Mouse (Mus musculus) lung, embryonic 14.5 days (tissue): Measurements from ENCODE around the gene Tbcd. TPM values are rescaled to one million over a fixed set of nuclear protein-coding genes. Genes with fewer than 3 reads are reported as not detected.
A peak's percentile ranks its signal among the peaks of the same experiment; 100 is the strongest.

Experiments used
- ATAC-seq: fragments of 200-750 bp; cut with Nextera tagmentation; 2 replicates; pipeline ENCODE4 v1.8.0; 2017; ENCODE audit warnings: mild to moderate bottlenecking, moderate TSS enrichment, moderate library complexity; ENCODE audit not compliant: insufficient read depth
- DNase-seq: peaks from one replicate; pipeline ENCODE4 v3.0.0-alpha.2; 2015
- H3K27ac ChIP-seq: fragments of 300-500 bp; sonication (generic); 2 replicates; pipeline ENCODE4 v1.5.1; 2014; ENCODE audit warnings: low read depth, mild to moderate bottlenecking, moderate library complexity
- H3K27me3 ChIP-seq: fragments of 300-500 bp; sonication (generic); 2 replicates; pipeline ENCODE4 v1.6.1; 2014; ENCODE audit warnings: low read length, control low read depth; ENCODE audit not compliant: insufficient read depth
- H3K36me3 ChIP-seq: fragments of 300-500 bp; sonication (generic); 2 replicates; pipeline ENCODE4 v1.6.1; 2014; ENCODE audit warnings: control low read depth; ENCODE audit not compliant: insufficient read depth
- H3K4me1 ChIP-seq: fragments of 300-500 bp; sonication (generic); 2 replicates; pipeline ENCODE4 v1.6.1; 2014; ENCODE audit warnings: antibody characterized with exemption, control low read depth; ENCODE audit not compliant: insufficient read depth
- H3K4me2 ChIP-seq: fragments of 300-500 bp; sonication (generic); 2 replicates; pipeline ENCODE4 v1.6.1; 2014; ENCODE audit warnings: mild to moderate bottlenecking
- H3K4me3 ChIP-seq: fragments of 300-500 bp; sonication (generic); 2 replicates; pipeline ENCODE4 v1.5.1; 2014; ENCODE audit warnings: low read depth, low read length
- H3K9ac ChIP-seq: fragments of 300-500 bp; sonication (generic); 2 replicates; pipeline ENCODE4 v1.6.1; 2014
- H3K9me3 ChIP-seq: fragments of 300-500 bp; sonication (generic); 2 replicates; pipeline ENCODE4 v1.6.1; 2016; ENCODE audit warnings: low read depth, low read length, control low read depth
- CTCF ChIP-seq: IDR thresholded peaks from 2 replicates; pipeline ENCODE4 v1.5.1; 2016; ENCODE audit warnings: antibody characterized with exemption, low read depth
- WGBS: fragments of 180-500 bp; shearing (Covaris S2); extraction: QIAGEN DNeasy Blood & Tissue Kit; methylation state at CpG from one replicate; pipeline ENCODE4 v1.1.7; 2014; 5-methylcytosine and 5-hydroxymethylcytosine counted together
- polyA plus RNA-seq: library from polyadenylated mRNA; unstranded; fragments of >200 nt; fragmentation: Nextera tagmentation; extraction: Ambion mirVana; gene quantifications from 2 replicates; pipeline ENCODE4 v1.2.1, GENCODE M21; 2014

Gene Tbcd
- polyA plus RNA-seq, 1 experiment from 2014 or later = 41.3 TPM

DNA sequence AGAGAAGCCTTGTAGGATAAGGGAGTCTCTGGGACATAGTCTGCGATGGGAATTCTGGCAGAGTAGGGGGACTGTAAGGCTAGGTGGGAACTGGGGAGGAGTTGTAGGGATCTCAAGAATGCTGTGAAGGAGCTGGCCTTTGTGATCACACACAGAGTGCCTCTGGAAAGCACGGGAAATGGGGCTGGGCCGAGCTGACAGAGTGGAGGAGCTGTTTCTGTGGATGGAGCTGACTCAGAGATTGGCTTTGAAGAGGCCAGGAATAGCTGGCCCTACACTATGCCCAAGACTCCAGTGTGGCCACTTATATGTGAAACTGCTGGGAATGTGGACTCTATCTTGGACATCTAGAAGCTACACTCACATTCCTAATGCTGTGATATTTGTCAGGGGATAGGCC, 84.8 kb downstream of the Tbcd start:
- no peaks in the 10 kb centered on the region for H3K9me3 ChIP-seq
- no peak overlapping the region for H3K27ac ChIP-seq
- ATAC-seq (no peak), DNase-seq (no peak)
- WGBS = 21% methylated on average over 3 of the region's 3 CpGs
- TF ChIP-seq CTCF = no peak
- H3K27me3 ChIP-seq = no peaks in the 10 kb centered on the region
- H3K4me1 ChIP-seq = 0 out of 2 replicates have a peak, but pooled peaks cover 3% of the 10 kb centered on the region
- H3K4me2 ChIP-seq = no peak overlapping the region
- H3K36me3 ChIP-seq = no peaks in the 10 kb centered on the region
- H3K4me3 ChIP-seq = no peak overlapping the region
- no peak overlapping the region for H3K9ac ChIP-seq

DNA sequence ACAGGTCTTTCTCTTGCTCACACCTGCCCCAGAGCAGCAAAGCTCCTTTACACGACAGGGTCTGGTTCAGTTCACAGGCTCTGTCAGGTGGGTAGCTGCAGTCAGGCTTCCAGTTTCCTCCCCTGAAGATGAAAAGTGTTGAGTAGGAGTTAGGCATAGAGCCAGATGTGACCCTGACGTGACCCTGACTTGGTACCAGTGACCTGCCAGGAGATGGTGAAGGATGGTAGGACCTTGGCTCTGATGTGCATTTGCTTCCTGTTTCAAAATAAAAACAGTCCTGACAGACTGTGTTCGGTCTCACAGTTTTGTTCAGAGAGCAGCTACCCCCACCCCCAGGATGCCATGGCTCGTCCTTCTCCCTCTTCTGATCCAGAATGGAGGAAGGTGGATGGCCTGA, 90.7 kb downstream of the Tbcd start:
- H3K27ac ChIP-seq = no peak overlapping the region
- DNase-seq (no peak), ATAC-seq (no peak)
- H3K27me3 ChIP-seq = no peaks in the 10 kb centered on the region
- H3K4me3 ChIP-seq = no peak overlapping the region
- H3K4me1 ChIP-seq = 0 out of 2 replicates have a peak, but pooled peaks cover 7% of the 10 kb centered on the region
- H3K4me2 ChIP-seq = no peak overlapping the region
- 76% methylated on average over 4 of the region's 4 CpGs for WGBS
- H3K9ac ChIP-seq = no peak overlapping the region
- no peak for TF ChIP-seq CTCF
- H3K36me3 ChIP-seq = no peaks in the 10 kb centered on the region
- H3K9me3 ChIP-seq = no peaks in the 10 kb centered on the region

DNA sequence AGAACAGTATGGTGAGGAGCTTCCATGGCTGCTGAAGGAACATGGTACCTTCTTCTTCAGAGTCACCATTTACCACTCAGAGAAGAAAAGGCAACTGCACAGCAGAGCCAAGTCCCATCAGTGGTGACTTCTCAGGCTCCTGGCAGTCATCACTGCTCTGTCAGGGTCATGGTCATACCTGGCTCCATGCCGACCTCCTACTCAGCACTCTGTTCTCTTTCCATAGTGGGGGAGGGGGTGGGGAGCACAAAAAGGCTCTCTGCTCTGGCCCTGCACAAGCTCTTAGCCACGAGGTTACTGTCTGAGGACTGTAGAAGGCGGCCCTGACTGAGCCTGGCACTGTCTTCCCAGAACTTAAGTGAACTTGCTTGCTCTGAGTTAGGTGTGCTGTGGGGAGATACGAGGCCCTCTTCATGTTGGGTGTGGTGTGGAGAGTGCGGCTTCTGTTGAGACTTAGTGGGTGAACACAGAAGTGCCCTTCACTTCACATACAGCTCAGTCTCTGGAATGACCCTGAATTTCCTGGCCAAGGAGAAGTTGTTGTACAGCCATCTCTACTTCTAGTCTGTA, 91.6 kb downstream of the Tbcd start:
- Histone ChIP-seq H3K9me3 (no peaks in the 10 kb centered on the region), H3K4me2 (no peak overlapping the region), H3K4me1 (0 out of 2 replicates have a peak, but pooled peaks cover 7% of the 10 kb centered on the region), H3K27ac (peak overlapping the region; percentile 71), H3K36me3 (no peaks in the 10 kb centered on the region), H3K9ac (no peak overlapping the region), H3K27me3 (no peaks in the 10 kb centered on the region), H3K4me3 (no peak overlapping the region)
- no peak for DNase-seq
- no peak for TF ChIP-seq CTCF
- ATAC-seq = peak; percentile 33
- WGBS = 68% methylated on average over 5 of the region's 5 CpGs

DNA sequence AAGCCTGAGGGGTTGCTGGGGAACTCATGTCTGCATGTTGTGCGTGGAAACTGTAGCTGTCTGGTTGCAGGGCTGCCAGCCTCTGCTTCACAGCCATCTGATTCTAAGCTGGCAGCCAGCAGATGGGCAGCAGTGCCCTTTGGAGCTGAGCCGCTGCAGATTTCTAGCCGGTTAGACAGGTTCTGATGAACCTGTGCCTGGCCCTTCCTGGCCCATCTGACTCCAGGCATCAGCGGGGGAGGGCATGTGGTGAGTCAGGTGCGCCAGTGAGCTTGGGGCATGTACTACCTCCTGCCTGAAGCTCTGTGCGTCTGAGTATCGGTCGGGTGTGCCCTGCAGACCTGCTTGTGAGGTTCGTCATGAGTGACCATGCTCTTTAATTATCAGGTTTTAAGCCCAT, 92.2 kb downstream of the Tbcd start:
- Histone ChIP-seq H3K27ac (peak overlapping the region; percentile 71), H3K9ac (no peak overlapping the region), H3K9me3 (no peaks in the 10 kb centered on the region), H3K36me3 (no peaks in the 10 kb centered on the region), H3K4me2 (no peak overlapping the region), H3K4me1 (peaks cover 7% of the 10 kb centered on the region; the same call in 1 of the 2 replicates), H3K27me3 (no peaks in the 10 kb centered on the region), H3K4me3 (no peak overlapping the region)
- TF ChIP-seq CTCF = no peak
- peak; percentile 73 for ATAC-seq
- DNase-seq = peak; percentile 66
- WGBS = 67% methylated on average over 9 of the region's 9 CpGs

DNA sequence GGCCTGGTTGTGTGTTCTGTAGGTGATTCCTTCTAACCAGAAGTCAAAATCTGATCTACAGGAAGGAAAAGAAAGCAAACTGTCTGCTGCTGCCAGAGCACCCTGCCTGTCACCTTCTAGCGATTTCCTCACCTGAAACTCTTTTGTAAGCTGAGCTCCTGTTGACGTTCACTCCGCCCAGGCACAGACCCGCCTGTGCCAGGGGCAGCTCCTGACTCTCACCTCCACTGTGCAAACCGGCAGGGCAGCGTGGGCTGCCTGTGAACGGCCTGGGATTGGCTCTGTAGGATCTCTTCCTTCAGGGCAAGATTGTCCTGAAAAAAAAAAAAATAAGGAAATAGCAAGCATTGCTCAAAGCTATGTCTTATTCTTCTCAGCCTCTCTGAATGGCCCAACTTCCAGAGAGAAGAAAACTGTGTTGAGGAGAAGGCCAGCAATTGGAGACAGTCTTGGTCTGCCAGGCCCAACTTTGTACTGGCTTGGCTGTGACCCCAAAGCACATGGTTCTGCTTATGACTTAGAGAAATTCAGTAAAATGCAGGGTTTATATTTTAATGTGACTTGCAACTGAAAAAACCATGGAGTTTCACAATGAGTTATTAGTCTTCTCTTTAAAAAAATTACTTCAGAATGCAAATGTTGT, 93.1 kb downstream of the Tbcd start:
- H3K4me2 ChIP-seq = no peak overlapping the region
- no peak overlapping the region for H3K4me3 ChIP-seq
- peaks cover 17% of the 10 kb centered on the region; the same call in 1 of the 2 replicates for H3K4me1 ChIP-seq
- no peaks in the 10 kb centered on the region for H3K9me3 ChIP-seq
- H3K36me3 ChIP-seq = no peaks in the 10 kb centered on the region
- TF ChIP-seq CTCF = no peak
- ATAC-seq (0 out of 2 replicates have a peak, but pooled peaks have one; percentile 26), DNase-seq (peak; percentile 21)
- no peak overlapping the region for H3K9ac ChIP-seq
- peak overlapping the region; percentile 71 for H3K27ac ChIP-seq
- H3K27me3 ChIP-seq = no peaks in the 10 kb centered on the region
- 42% methylated on average over 7 of the region's 7 CpGs for WGBS

DNA sequence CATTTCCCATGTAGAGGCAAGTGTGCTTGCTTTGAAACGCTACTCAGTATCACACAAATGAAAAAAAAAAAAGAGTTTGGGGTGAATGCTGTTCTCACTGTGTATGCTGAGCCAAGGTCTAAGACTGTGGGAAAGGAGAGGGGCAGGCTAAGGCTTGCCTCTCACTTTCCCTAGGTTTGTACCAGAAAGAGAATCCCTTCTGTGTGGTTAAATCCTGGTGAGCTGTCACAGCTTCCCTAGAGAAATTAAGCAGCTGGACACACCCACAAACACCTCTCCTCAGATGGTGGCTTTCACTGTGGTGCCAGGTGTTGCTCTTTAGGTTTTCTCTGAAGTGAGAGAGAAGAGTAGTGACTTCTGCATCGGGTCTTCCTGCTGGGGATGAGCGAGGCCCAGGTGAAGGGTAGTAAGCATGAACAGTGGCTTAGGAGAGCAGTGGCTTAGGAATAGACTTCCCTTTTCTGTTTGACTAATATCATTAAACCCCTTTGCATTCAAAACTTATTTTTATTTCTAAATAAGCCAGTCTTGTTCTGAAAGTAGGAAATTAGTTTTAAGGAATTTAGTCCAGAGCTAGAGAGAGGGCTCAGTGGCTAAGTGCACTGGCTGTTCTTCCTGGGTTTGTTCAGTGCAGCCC, 93.8 kb downstream of the Tbcd start:
- Histone ChIP-seq H3K9me3 (no peaks in the 10 kb centered on the region), H3K27ac (no peak overlapping the region), H3K36me3 (no peaks in the 10 kb centered on the region), H3K4me1 (peaks cover 19% of the 10 kb centered on the region; the same call in 1 of the 2 replicates), H3K27me3 (no peaks in the 10 kb centered on the region), H3K9ac (no peak overlapping the region), H3K4me2 (no peak overlapping the region), H3K4me3 (no peak overlapping the region)
- ATAC-seq = no peak
- 53% methylated on average over 3 of the region's 3 CpGs for WGBS
- DNase-seq = no peak
- TF ChIP-seq CTCF = no peak

DNA sequence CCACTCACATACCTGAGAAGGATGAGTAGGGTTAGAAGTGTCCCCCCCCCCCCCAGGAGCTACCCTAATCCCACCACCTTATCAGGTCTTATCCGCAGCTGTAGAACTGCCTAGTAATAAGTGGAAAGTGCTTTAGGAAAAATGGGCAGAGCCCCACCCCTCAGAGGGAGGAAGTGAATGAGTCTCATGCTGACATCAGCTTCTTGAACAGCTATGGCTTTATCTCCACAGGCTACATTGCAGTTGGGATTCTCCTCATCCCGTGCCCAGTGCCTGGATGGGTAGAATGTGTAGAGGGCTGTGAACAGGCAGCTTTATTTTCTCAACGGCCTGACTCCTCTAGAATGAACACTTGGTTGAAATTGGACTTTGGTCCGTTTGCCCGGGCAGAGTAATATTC, 95.5 kb downstream of the Tbcd start:
- Histone ChIP-seq H3K27ac (no peak overlapping the region), H3K4me3 (no peak overlapping the region), H3K4me1 (peaks cover 19% of the 10 kb centered on the region; the same call in 1 of the 2 replicates), H3K27me3 (no peaks in the 10 kb centered on the region), H3K36me3 (no peaks in the 10 kb centered on the region), H3K9me3 (no peaks in the 10 kb centered on the region), H3K9ac (no peak overlapping the region), H3K4me2 (no peak overlapping the region)
- TF ChIP-seq CTCF = no peak
- DNase-seq (no peak), ATAC-seq (no peak)
- WGBS = 77% methylated on average over 5 of the region's 5 CpGs
